Mouse (Mus musculus) adrenal gland, postnatal 14 days (tissue): ENCODE results near the gene Fbln5. TPM values are rescaled to one million over a fixed set of nuclear protein-coding genes. Genes with fewer than 3 reads are reported as not detected.
A peak's percentile ranks its signal among the peaks of the same experiment; 100 is the strongest.

Experiments
- DNase-seq: peaks from one replicate; pipeline ENCODE4 v3.0.0; 2021; ENCODE audit warnings: mixed read lengths
- total RNA-seq: library from RNA; stranded (reverse); gene quantifications from 2 replicates; pipeline ENCODE4 v1.2.3, GENCODE M21; 2021

Fbln5 gene
- total RNA-seq, 1 experiment from 2014 or later = 57.7 TPM

DNA sequence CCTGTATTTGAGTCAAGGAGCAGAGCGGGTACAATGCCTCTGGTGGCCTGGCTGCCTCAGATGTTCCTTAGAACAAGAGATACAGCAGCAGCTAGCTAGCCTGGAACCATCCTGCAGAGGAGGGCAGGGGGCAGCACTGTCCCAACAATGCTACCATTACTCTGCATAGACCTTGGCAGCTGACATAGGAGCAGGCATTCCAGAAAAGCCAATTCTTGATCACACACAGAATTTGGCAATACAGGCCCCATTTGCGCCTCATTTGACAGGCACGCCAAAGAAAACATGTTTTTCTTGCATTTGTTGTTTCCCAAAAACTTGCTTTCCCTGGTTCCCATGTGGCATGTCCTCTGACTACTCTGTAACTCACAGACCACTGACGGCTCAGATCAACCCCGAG is 56.8 kb downstream of the Fbln5 start:
- peak; percentile 56 for DNase-seq

DNA sequence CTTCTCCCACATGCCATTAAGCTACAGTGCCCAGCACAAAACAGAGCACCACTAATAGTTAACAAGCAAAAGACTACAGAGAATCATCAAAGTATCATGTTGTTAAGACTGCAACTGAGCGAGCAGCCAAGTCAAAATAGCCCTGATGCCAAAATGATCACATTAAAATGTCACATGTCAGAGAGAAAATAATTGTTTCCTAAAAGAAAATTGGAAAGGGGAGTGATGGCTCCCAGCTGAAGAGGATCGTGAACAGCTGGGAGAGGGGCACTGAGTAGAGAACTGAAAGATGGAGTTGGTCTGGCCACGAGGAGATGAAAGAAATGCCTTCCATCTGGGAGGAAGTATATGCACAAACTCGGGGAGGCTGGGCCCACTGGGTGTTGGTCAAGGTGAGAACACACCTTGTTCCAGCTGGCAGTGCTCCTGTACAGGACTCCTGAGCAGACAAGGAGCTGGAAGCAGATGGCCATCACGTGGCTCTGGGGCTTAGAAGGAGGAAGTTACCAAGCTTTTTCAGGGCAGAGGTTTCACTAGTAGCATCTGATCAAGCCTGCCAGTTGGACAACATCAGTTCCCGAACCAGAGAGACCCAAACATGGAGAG is 59.3 kb downstream of the Fbln5 start:
- no peak for DNase-seq

DNA sequence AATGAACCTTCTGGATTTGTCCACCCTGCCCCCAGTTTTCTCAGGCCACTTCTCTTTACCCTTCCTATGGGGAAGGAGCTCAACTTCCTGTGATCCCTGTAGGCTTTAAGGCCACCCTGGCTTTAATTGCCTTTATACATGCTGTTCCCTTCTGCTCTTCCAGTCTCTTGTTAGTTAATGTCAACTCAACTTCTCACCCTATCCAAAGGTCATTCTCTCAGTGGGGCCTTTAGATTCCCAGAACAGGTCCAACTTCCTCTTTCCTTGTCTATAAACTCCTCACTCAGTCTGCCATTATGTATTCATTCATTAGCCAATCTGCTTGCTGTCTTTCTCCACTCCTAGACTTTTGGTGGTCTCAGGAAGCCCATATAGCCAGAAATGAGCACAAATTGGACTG is 60.2 kb downstream of the Fbln5 start:
- no peak for DNase-seq

DNA sequence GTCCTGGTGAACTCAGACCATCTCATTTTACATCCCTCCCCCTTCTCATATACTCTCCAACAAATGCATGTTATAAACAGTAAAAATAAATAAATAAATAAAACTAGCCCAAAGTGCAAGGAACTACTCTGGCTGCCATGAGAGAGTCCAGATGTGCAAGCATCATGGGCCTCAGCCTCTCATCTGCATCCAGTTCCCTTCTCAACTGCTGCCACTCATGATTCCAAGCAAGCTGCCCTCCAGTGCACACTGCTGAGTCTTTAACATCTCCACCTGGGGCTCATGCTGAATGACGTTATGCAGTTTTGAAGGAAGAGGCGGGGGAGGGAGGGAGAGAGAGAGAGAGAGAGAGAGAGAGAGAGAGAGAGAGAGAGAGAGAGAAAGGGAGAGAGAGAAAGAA is 76.5 kb downstream of the Fbln5 start:
- no peak for DNase-seq

DNA sequence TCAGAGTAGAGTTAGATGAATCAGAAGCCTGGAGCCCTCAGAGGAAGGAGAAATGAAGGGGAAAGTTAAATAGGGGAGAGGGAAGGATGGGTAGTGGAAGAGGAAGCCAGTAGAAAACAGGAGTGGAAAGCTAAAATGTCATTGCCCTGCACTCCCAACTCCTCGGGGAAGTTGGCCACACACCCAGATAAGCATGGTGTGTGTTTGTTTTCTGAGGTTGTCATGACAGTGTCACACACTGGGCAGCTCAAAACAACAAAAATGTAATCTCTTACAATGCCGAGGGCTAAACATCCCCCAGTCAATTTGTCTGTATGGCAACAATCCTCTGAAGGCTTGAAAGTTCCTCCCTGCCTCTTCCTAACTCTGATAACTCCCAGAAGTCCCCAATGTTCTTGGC is 78.4 kb downstream of the Fbln5 start:
- no peak for DNase-seq

DNA sequence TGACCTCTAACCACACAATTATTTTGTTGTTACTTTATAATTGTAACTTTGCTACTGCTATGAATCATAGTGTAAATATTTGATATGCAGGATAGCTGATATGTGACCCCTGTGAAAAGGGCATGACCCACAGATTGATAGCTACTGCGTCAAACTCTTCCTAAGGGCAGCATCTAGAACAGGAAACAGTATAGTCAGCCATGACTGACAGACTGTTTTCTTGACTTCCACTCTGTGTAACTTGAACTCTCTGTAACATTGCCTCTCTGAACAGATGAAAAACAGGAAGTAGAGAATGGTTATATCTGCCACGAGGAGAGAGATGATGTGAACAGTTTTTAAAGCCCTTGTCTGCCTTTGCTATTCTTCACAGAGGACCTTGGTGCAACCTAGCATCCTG is 78.8 kb downstream of the Fbln5 start:
- DNase-seq = no peak

DNA sequence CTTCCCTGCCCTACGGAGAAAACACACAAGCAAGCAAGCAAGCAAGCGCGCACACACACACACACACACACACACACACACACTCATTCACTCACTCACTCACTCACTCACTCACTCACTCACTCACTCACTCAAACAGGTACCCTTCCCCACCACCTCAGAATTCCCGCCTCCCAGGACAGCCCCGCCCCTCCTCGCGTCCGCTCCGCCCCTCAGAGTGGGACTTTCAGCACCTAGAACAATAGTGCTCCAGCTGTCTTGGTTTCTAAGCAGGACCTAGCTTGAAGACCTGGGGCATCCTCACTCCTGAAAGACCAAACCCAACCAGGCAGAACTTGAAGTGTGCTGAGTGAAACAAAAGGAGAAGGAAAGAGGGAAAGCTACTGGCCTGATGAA is 100.1 kb downstream of the Fbln5 start:
- DNase-seq = peak; percentile 20

DNA sequence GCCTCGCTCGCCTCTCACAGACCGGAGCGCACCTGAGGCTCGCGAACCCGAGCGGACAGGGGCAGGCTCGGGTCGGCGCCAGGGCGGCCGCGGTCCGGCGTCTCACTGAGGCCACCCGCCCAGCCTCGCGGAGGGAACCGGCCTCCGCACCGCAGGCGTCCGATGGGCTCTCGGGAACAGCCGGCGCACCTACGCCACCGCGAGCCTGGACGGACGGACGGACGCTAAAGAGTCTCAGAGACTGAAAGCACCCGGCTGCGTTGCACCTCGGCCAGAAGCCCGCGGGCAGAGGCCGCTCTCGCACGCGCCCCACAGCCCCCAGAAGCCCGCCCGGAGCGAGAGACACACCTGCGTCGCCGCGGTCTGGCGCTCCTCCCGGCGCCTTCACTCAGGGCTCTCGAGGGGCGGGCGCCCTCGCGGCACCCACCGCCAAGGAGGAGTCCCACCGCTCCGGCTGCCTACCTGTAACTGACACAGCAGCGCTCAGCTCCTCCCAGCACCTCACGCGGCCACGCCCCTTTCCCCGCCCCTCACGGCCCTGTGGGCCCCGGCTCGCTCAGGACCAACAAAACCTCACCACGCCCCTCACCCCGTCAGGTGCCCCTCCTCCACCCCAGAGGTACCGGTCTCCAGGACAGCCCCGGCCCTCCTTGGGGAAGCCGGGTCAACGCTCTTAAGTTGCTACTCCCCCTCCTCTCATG is 100.7 kb downstream of the Fbln5 start, which contains the start of gene Tc2n:
Gene Tc2n, minus strand, starts transcription at position 470 of the 701 bp plus-strand sequence.
- peak; percentile 81 for DNase-seq

DNA sequence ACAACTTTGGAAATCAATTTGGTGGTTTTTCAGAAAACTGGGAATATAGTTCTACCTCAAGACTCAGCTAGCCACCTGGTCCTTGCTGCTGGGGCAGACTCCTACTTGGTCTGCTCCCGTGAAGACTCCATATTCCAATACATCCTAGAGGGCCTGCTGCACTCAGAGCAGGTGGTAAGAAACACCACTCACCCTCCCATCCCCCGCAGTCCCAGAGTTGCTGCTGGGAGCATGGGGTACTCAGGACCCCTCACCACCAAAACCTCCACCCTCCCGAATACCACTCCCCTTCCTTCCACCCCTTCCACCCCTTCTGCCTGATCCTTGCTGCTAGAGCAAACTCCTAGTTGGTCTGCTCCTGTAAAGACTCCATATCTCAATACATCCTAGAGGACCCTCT is 119.7 kb downstream of the Fbln5 start:
- DNase-seq = no peak

Other genes starting within 250 kb of the Fbln5 start
- gene Tc2n, start 100.5 kb downstream of the Fbln5 start, total RNA-seq = 1.2 and 1.8 TPM in 2 replicates
- gene Trip11, start 94.2 kb upstream of the Fbln5 start, total RNA-seq = 34.7 and 37.3 TPM in 2 replicates
- 14.6 and 23.3 TPM in 2 replicates for gene Atxn3, start 139.2 kb upstream of the Fbln5 start, total RNA-seq
- 30.5 and 31.8 TPM in 2 replicates for gene Cpsf2, start 156.9 kb upstream of the Fbln5 start, total RNA-seq